Mouse (Mus musculus): ENCODE results near the gene Tmem210.

GRCm38 (mm10) chr2:25290101-25290815 is 2.3 kb downstream of the Tmem210 start:
- TF ChIP-seq GATA1 (IDR thresholded peaks at IDR 0.05; ENCODE audit: low read length) = no peak
- no peak for TF ChIP-seq TAL1 (IDR thresholded peaks at IDR 0.05; ENCODE audit: low read length)
